Mouse (Mus musculus) lung, adult 10 weeks (tissue): Measurements from ENCODE around the gene Btbd35f7. TPM values are rescaled to one million over a fixed set of nuclear protein-coding genes. Genes with fewer than 3 reads are reported as not detected.

ENCODE experiments used
- polyA plus RNA-seq: library from polyadenylated mRNA; stranded (reverse); fragments of 350-450 nt; fragmentation: Illumina TruSeq; extraction: RNeasy Lipid Tissue Mini Kit (QIAGEN cat#74804); gene quantifications from one replicate; pipeline ENCODE4 v1.2.3, GENCODE M21; 2014; ENCODE audit warnings: low read depth, low replicate concordance; ENCODE audit not compliant: insufficient read depth

Btbd35f7 gene
- polyA plus RNA-seq = not detected

DNA sequence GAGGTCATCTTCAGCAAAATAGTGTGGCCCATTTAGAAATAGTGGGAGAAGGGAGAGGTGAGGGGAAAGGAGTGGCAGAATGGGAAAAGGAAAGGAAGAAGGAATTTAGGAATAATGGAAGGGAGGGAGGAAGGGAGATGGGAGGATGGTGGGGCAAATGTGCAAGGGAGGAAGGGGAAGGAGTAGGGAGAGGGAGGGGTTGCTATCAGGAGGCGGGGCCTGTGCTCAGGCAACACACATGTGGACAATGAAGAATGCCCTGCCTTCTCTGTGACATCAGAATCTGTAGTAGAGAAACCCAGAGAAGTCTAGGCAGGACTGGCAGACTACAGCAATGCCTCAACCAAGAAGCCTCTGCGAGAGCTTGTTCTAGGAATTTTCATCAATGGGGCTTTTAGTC lies at the start of gene Btbd35f7:
TSS of gene Btbd35f7 (plus strand) at position 301 of the 400 bp plus-strand sequence.

Other genes with a start within 250 kb of the Btbd35f7 start
- gene Mycs, start 199.8 kb upstream of the Btbd35f7 start, polyA plus RNA-seq = not detected